Mouse (Mus musculus): ENCODE measurements around the gene Carmil2. TPM values are rescaled to one million over a fixed set of nuclear protein-coding genes. Genes with fewer than 3 reads are reported as not detected.

The Carmil2 gene
- total and polyA plus RNA-seq, 3 experiments, result 0.16 to 1.4 (median 0.25) TPM

GRCm38 (mm10) chr8:105715042-105715441, 29.0 kb downstream of the Carmil2 start:
- WGBS, result 37% methylated on average over 6 of the region's 6 CpGs
- peak overlapping the region; percentile 69 for H3K27ac ChIP-seq
- peaks cover 3% of the 10 kb centered on the region; the same call in 1 of the 2 replicates for H3K4me1 ChIP-seq (ENCODE audit: control insufficient read depth, insufficient read depth, low read length)
- intact Hi-C loops (cut with DNase I), result loop anchor here (2.0 kb wide), 2 partner anchors 74 to 112 kb away; partner anchors contain the start of genes Ranbp10 and Tsnaxip1
- TF ChIP-seq EP300 (IDR thresholded peaks at IDR 0.05; ENCODE audit: insufficient read depth, low read depth, low read length), result no peak
- TF ChIP-seq CTCF (IDR thresholded peaks at IDR 0.05), result no peak
- no peak for TF ChIP-seq POLR2A (IDR thresholded peaks at IDR 0.05; ENCODE audit: insufficient read depth, low read depth, low read length)
- H3K36me3 ChIP-seq (ENCODE audit: control insufficient read depth, insufficient read depth, low read length), result no peaks in the 10 kb centered on the region
- peak in 1 of 2 experiments; percentile 33 for DNase-seq
- H3K4me3 ChIP-seq, result no peak overlapping the region
- no peak overlapping the region for H3K9ac ChIP-seq (ENCODE audit: low read depth, low read length)
- H3K27me3 ChIP-seq (ENCODE audit: control insufficient read depth, insufficient read depth, low read length), result no peaks in the 10 kb centered on the region
- no peaks in the 10 kb centered on the region for H3K79me2 ChIP-seq (replicated peaks; ENCODE audit: control insufficient read depth, insufficient read depth, low read length)

GRCm38 (mm10) chr8:105716302-105716945, 30.4 kb downstream of the Carmil2 start:
- H3K27ac ChIP-seq, result no peak overlapping the region
- DNase-seq, result no peak
- H3K4me1 ChIP-seq (ENCODE audit: control insufficient read depth, insufficient read depth, low read length), result peaks cover 3% of the 10 kb centered on the region; the same call in 1 of the 2 replicates
- H3K9ac ChIP-seq (ENCODE audit: low read depth, low read length), result no peak overlapping the region
- no peaks in the 10 kb centered on the region for H3K79me2 ChIP-seq (replicated peaks; ENCODE audit: control insufficient read depth, insufficient read depth, low read length)
- TF ChIP-seq EP300 (IDR thresholded peaks at IDR 0.05; ENCODE audit: insufficient read depth, low read depth, low read length) (no peak), POLR2A (IDR thresholded peaks at IDR 0.05; ENCODE audit: insufficient read depth, low read depth, low read length) (no peak), CTCF (IDR thresholded peaks at IDR 0.05) (no peak)
- no peak overlapping the region for H3K4me3 ChIP-seq
- no peaks in the 10 kb centered on the region for H3K36me3 ChIP-seq (ENCODE audit: control insufficient read depth, insufficient read depth, low read length)
- no peaks in the 10 kb centered on the region for H3K27me3 ChIP-seq (ENCODE audit: control insufficient read depth, insufficient read depth, low read length)
- 94% methylated on average over 15 of the region's 15 CpGs for WGBS
- intact Hi-C loops (cut with DNase I), result no loop called here

- DNase-seq, result no peak
- Histone ChIP-seq H3K9ac (ENCODE audit: low read depth, low read length) (no peak overlapping the region), H3K4me1 (ENCODE audit: control insufficient read depth, insufficient read depth, low read length) (peaks cover 3% of the 10 kb centered on the region; the same call in 1 of the 2 replicates), H3K79me2 (replicated peaks; ENCODE audit: control insufficient read depth, insufficient read depth, low read length) (no peaks in the 10 kb centered on the region), H3K36me3 (ENCODE audit: control insufficient read depth, insufficient read depth, low read length) (no peaks in the 10 kb centered on the region), H3K27ac (peak overlapping the region; percentile 23), H3K27me3 (ENCODE audit: control insufficient read depth, insufficient read depth, low read length) (no peaks in the 10 kb centered on the region), H3K4me3 (no peak overlapping the region)
- TF ChIP-seq POLR2A (IDR thresholded peaks at IDR 0.05; ENCODE audit: insufficient read depth, low read depth, low read length), result no peak
- no peak for TF ChIP-seq EP300 (IDR thresholded peaks at IDR 0.05; ENCODE audit: insufficient read depth, low read depth, low read length)
- TF ChIP-seq CTCF (IDR thresholded peaks at IDR 0.05), result no peak
- WGBS, result 71% methylated on average over 4 of the region's 4 CpGs
- intact Hi-C loops (cut with DNase I), result no loop called here
Observed at GRCm38 (mm10) chr8:105719637-105720036, 33.6 kb downstream of the Carmil2 start.

- Histone ChIP-seq H3K27ac (no peak overlapping the region), H3K27me3 (ENCODE audit: control insufficient read depth, insufficient read depth, low read length) (no peaks in the 10 kb centered on the region), H3K36me3 (ENCODE audit: control insufficient read depth, insufficient read depth, low read length) (no peaks in the 10 kb centered on the region; the same call in 1 of the 2 replicates), H3K4me3 (no peak overlapping the region), H3K79me2 (replicated peaks; ENCODE audit: control insufficient read depth, insufficient read depth, low read length) (no peaks in the 10 kb centered on the region), H3K9ac (ENCODE audit: low read depth, low read length) (no peak overlapping the region), H3K4me1 (ENCODE audit: control insufficient read depth, insufficient read depth, low read length) (peaks cover 5% of the 10 kb centered on the region)
- 87% methylated on average over 9 of the region's 9 CpGs for WGBS
- TF ChIP-seq CTCF (IDR thresholded peaks at IDR 0.05), result no peak
- no peak for DNase-seq
- intact Hi-C loops (cut with DNase I), result loop anchor here (2.0 kb wide), 1 partner anchor 18 kb away; no protein-coding TSS in a partner anchor
Observed at GRCm38 (mm10) chr8:105722861-105723260, 36.8 kb downstream of the Carmil2 start.

GRCm38 (mm10) chr8:105725726-105726125, 39.7 kb downstream of the Carmil2 start:
- intact Hi-C loops (cut with DNase I), result no loop called here
- Histone ChIP-seq H3K27me3 (ENCODE audit: control insufficient read depth, insufficient read depth, low read length) (no peaks in the 10 kb centered on the region), H3K4me3 (no peak overlapping the region), H3K79me2 (replicated peaks; ENCODE audit: control insufficient read depth, insufficient read depth, low read length) (no peaks in the 10 kb centered on the region), H3K9ac (ENCODE audit: low read depth, low read length) (no peak overlapping the region), H3K4me1 (ENCODE audit: control insufficient read depth, insufficient read depth, low read length) (peaks cover 6% of the 10 kb centered on the region), H3K36me3 (ENCODE audit: control insufficient read depth, insufficient read depth, low read length) (no peaks in the 10 kb centered on the region; the same call in 1 of the 2 replicates), H3K27ac (no peak overlapping the region)
- no peak for TF ChIP-seq EP300 (IDR thresholded peaks at IDR 0.05; ENCODE audit: insufficient read depth, low read depth, low read length)
- no peak for TF ChIP-seq POLR2A (IDR thresholded peaks at IDR 0.05; ENCODE audit: insufficient read depth, low read depth, low read length)
- WGBS, result 92% methylated on average over 5 of the region's 5 CpGs
- no peak for DNase-seq

GRCm38 (mm10) chr8:105727397-105728124, 41.5 kb downstream of the Carmil2 start:
- WGBS, result 51% methylated on average over 18 of the region's 18 CpGs
- TF ChIP-seq EP300 (IDR thresholded peaks at IDR 0.05; ENCODE audit: insufficient read depth, low read depth, low read length), result peak; percentile 97
- peak; percentile 72 for TF ChIP-seq POLR2A (IDR thresholded peaks at IDR 0.05; ENCODE audit: insufficient read depth, low read depth, low read length)
- TF ChIP-seq CTCF (IDR thresholded peaks at IDR 0.05), result no peak
- H3K9ac ChIP-seq (ENCODE audit: low read depth, low read length), result peak overlapping the region; percentile 3

More at GRCm38 (mm10) chr8:105727397-105728124, 41.5 kb downstream of the Carmil2 start:
- Histone ChIP-seq H3K4me1 (ENCODE audit: control insufficient read depth, insufficient read depth, low read length) (peaks cover 6% of the 10 kb centered on the region), H3K79me2 (replicated peaks; ENCODE audit: control insufficient read depth, insufficient read depth, low read length) (no peaks in the 10 kb centered on the region), H3K4me3 (peak overlapping the region; percentile 48), H3K27me3 (ENCODE audit: control insufficient read depth, insufficient read depth, low read length) (no peaks in the 10 kb centered on the region), H3K36me3 (ENCODE audit: control insufficient read depth, insufficient read depth, low read length) (no peaks in the 10 kb centered on the region; the same call in 1 of the 2 replicates), H3K27ac (peak overlapping the region; percentile 86)
- peak; percentile 60 to 80 for DNase-seq
- intact Hi-C loops (cut with DNase I), result no loop called here

All from heart, adult 2 months (tissue).